Mouse (Mus musculus) thymus, adult 2 months (tissue): ENCODE measurements around the gene Pigo.

Experiments
- CTCF ChIP-seq: fragments of 200-500 bp; IDR thresholded peaks from 2 replicates; pipeline ENCODE4 v1.5.1; 2012; ENCODE audit warnings: mild to moderate bottlenecking, control low read depth, low read length, moderate library complexity, borderline replicate concordance; ENCODE audit not compliant: control insufficient read depth, poor library complexity, insufficient read depth; ENCODE audit errors: extremely low read depth
- POLR2A ChIP-seq: fragments of 200-500 bp; IDR thresholded peaks from 2 replicates; pipeline ENCODE4 v1.6.1; 2012; ENCODE audit warnings: mild to moderate bottlenecking, low read length, control low read depth, moderate library complexity; ENCODE audit not compliant: control insufficient read depth, poor library complexity, insufficient read depth; ENCODE audit errors: extremely low read depth

DNA sequence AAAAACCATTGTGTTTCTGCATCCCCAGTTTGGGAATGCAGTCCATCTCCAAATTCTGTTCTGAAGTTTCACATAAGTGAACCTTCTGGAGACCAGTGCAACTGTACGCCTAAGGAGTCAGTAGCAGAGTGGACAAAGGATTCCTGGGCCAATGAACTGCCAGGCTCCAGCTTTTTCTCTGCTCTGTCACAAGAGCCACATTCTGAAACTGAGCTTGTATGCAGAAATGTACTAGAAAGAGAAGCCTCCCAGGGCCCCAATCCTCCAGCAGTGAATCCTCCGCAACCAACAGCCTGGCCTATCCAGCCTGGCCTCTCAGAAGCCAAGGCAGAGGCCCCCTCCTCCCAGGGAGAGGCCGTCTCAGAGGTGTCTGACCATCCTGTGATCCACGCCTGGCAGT, 52.7 kb downstream of the Pigo start:
- TF ChIP-seq POLR2A, result no peak
- TF ChIP-seq CTCF, result no peak
